Mouse (Mus musculus): ENCODE results near the gene Gm20498.

The Gm20498 gene

DNA sequence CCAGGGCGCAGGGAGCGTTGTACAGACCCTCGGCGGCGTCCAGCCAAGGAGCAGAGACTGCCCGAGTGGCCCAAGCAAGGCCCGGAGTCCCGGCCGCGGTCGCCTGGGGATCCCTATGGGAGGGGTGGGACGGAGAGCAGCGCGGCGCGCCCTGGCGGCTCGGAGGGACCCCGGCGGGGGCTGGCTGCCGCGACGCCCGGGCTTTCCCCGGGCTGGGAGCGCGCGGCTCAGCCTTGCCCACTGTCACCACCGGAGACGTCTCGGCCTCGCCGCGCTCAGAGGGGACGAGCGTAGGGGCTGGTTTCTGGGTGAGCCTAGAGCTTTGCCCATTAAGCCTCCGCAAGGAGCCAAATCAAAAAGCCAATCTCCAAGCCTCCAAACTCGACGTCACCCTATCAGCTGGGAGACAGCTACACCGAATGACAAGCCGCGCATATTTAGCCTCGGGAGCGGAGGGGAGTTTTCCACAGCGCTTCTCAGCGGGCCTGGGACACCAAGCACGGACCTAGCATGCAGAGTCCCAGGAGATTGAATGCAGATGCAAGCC is 199.8 kb downstream of the Gm20498 start, which contains the start of gene Slc8a3:
Slc8a3 (minus strand) TSS at position 306 of the 547 bp plus-strand sequence.
- DNase-seq (ENCODE audit: low spot score in 2 of 2): peak; percentile 42 to 48

DNA sequence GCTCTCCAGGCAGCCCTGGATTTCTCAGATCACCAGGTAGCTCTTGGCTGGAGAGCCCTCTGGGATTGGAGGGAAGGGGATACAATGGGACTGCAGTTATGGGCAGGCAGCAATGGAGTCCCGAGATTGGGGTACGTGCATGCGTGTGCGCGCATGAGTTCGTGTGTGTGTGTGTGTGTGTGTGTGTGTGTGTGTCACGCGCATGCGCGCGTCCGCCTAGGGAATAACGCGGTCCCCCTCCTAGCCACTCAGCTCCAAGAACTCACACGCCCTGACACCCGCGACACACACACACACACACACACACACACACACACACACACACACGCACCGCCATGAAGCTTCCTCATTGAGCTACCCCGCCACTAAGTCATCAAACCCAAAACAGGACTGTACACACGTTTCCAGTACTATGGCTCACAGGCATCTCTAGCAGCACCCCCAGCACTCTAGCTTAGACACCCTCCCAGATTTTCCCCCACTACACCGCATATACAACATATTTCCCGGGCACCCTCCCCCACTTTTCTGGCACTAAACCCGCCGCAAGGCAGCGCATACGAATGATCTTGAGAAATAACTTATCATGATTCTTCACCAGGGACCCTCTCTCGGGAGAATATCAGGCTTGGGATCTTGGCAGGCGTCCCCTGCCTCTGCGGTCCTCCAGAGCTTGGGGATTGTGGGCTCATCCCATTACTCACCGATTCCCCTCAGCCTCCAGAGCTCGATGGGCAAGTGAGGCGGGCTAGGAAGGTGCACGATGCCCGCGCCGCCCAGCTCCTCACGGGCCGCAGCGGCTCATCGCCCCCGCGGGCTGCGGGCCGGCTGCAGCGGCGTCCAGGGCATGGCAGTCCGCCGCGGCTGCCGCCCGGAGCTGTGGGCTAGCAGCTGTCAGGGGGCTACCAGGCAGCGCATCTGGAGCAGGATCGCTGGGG is 200.5 kb downstream of the Gm20498 start:
- peak; percentile 59 to 63 for DNase-seq (ENCODE audit: low spot score in 2 of 2)

- no peak for DNase-seq (ENCODE audit: low spot score in 2 of 2)
These were observed 201.6 kb downstream of the Gm20498 start for GRCm38 (mm10) chr12:81331046-81331638.

DNA sequence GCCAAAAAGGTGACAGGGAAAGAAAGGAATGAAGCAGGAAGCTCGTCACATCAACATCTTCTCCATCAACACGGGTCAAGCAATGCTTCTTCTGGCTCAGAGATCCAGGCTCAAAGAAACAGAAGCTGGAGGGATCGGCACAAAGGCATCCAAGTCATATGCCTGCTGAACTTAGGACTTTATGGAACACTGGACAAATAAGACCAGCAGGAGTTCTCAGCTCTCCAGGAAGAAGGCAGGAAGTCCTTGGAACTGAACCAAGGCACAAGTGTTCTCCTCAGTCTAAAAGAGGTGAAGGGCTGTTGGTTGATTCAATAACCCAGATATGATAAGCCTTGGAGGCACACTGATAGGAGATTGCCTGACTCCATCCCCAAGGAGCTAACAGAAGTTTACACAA is 207.7 kb downstream of the Gm20498 start:
- DNase-seq (ENCODE audit: low spot score in 2 of 2): no peak

DNA sequence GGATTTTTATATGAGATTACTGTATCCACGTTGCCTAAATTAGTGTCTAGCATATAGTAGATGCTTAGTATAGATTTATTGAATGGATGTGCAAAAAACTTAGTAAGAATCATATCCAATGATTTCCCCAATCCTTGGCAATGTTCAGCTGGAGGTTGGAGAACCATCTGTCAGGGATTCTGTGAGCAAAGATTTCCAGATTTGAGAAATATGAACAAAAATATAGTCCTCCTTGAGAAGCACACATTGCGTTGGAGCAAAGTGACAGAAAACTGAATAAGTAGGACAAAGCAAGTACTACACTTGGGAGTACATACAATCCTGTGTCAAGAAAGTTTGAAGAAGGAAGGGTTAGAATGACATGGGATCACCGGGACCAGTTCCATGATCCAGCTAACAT is 208.6 kb downstream of the Gm20498 start:
- DNase-seq (ENCODE audit: low spot score in 2 of 2): no peak

DNA sequence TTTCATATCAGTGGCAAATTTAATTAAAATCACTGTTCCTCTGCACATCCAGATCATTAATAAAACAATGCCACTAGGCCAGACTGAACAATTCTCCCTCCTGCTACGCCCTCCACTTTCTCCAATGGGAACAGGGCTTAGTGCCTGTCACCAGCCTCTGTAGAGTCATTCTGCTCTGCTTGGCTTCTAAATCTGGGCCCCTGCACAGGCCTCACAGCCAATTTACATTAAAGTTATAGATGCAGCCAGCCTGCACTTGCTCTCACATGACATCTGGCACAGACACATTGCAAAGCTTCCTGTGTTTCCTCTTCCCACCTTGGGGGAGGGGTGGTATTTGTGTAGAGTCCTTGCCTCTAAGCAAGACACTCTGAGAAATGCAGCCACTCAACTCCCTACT is 211.7 kb downstream of the Gm20498 start:
- no peak for DNase-seq (ENCODE audit: low spot score in 2 of 2)

DNA sequence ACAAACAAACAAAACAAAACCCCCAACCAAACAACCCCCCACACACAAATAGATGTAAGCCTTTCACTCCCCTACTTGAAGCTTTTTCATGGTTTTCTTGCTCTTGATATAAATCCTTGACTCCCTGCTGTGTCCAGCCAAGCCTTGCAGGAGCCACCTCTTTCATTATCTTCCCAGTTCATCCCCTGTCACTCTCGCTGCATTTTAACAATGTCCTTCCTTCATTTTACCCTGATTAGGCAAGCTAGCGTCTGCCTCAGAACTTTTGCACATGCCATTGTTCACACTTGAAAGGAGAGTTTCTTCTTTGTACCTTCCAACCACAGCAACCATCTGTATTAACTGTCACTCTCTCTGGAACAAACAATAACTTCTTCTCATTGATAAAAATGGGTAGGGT is 214.9 kb downstream of the Gm20498 start:
- DNase-seq (ENCODE audit: low spot score in 2 of 2): no peak

- DNase-seq (ENCODE audit: low spot score in 2 of 2): no peak
These were observed 216.8 kb downstream of the Gm20498 start for GRCm38 (mm10) chr12:81315953-81316352.

All from cerebellum, postnatal 4 days (tissue).